Mouse (Mus musculus) megakaryocyte, embryonic 14.5 days (primary cell): ENCODE measurements at regions not wholly inside any gene's neighbourhood (a gene's known extent, or its start where the extent isn't known, plus 50 kb on each side); places are given as distances from the start of the nearest gene placed in this dataset.
"Not testable (repeated sequence)": the region's sequence is repeated elsewhere in the genome, so short reads cannot be mapped to it uniquely, and the experiment has no call there.

Source experiments
- H3K27me3 ChIP-seq: replicated peaks from 2 replicates; pipeline ENCODE3; 2012; ENCODE audit warnings: inconsistent platforms
- H3K36me3 ChIP-seq: replicated peaks from 2 replicates; pipeline ENCODE3; 2012; ENCODE audit warnings: low read length, inconsistent platforms, mixed read lengths
- H3K4me1 ChIP-seq: 2 replicates; pipeline ENCODE4 v1.6.1; 2012; ENCODE audit warnings: inconsistent platforms
- H3K4me3 ChIP-seq: replicated peaks from 2 replicates; pipeline ENCODE3; 2012; ENCODE audit warnings: moderate library complexity, mild to moderate bottlenecking, inconsistent platforms
- H3K9me3 ChIP-seq: 2 replicates; pipeline ENCODE4 v1.6.1; 2012; ENCODE audit warnings: inconsistent platforms
- FLI1 ChIP-seq: IDR thresholded peaks from 2 replicates; pipeline ENCODE4 v1.6.1; 2012; ENCODE audit warnings: low read length, inconsistent platforms, mixed read lengths
- GATA1 ChIP-seq: IDR thresholded peaks from 3 replicates; pipeline ENCODE4 v1.6.1; 2012; ENCODE audit warnings: mixed read lengths, low read length, inconsistent platforms, borderline replicate concordance

DNA sequence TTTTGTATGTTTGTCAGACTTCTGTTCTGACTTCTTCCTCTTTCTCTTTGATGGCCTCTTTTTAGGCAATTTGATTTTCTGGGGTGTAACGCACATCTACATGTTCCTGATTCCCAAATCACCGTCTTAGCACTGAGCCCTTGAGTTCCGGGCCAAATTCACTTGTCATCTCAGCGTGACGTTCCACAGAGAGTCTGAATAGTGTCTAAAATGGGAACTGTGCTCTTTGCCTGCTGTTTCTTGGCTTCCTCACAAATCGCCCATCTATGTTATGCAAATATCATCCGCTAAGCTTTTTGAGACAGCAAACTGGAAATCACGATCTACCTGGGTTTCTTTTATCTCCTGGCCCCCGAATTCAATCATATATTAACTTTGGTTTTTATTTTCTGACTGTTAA, 223.8 kb upstream of the Gm6793 start:
- no peaks in the 10 kb centered on the region for H3K27me3 ChIP-seq
- H3K4me1 ChIP-seq, result no peaks in the 10 kb centered on the region
- H3K9me3 ChIP-seq, result peaks cover 31% of the 10 kb centered on the region
- H3K4me3 ChIP-seq, result no peak overlapping the region
- TF ChIP-seq GATA1, result no peak
- no peak for TF ChIP-seq FLI1
- no peaks in the 10 kb centered on the region for H3K36me3 ChIP-seq

DNA sequence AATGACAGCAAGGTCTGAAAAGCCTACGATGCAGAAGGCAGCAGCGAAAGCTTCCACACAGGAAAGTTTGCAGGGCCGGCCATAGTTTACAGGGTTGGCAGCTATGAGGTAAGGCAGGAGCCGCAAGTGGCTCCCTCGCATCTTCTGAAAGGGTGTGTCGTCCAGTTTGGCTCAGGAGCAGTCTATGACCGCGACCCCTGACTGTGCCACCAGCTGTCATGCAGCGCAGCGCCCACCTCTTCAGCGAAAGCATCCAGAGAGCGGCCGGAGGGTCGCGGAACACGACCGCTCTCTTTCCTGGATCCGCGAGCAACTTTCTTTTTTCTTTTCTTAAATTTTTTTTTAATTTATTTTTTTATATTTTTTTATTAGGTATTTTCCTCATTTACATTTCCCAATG, 221.9 kb upstream of the Gm6793 start:
- not testable (repeated sequence) for H3K27me3 ChIP-seq, H3K36me3 ChIP-seq, H3K4me1 ChIP-seq, H3K4me3 ChIP-seq
- peaks cover 35% of the 10 kb centered on the region for H3K9me3 ChIP-seq

DNA sequence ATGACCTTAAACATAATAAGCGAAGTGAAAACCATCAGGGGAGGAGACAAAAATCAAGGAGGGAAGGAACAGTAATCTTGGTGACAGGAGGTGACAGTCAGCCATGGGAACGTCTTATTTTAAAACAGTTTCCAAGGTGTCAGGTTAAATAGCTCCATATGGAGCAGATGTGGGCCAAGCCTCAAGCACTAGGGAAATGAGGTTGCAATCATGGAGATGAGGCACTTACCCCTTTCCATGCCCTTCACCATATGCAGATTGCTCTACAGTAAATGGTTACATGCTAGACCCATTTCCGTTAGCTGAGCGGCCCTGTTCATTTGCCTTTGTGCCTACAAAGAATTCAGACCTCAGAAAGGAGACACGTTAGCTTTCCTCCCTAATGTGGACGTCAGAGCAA, 204.8 kb upstream of the Gm6793 start:
- TF ChIP-seq FLI1 (no peak), GATA1 (no peak)
- Histone ChIP-seq H3K9me3 (peaks cover 47% of the 10 kb centered on the region), H3K4me1 (no peaks in the 10 kb centered on the region), H3K27me3 (no peaks in the 10 kb centered on the region), H3K4me3 (no peak overlapping the region), H3K36me3 (no peaks in the 10 kb centered on the region)

DNA sequence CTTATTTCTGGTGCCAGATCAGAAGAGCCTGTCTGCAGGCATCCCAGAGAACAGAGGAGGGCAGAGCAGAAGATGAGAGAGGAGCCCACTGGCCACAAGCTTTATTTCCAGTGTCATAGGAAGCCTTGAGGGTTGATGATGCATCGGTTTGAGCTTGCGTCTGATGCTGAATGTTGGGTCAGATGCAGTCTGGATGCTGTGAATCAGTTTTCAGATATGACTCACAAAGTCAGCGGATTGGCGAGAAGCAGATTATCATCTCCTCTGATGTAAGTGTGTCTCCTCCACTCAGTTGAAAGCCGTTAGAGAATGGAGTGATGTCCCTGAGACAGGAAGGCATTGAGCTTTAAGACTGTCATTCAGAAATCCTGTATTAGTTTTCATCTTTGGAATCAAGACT, 197.3 kb upstream of the Gm6793 start:
- Histone ChIP-seq H3K9me3 (peaks cover 63% of the 10 kb centered on the region), H3K4me3 (no peak overlapping the region), H3K36me3 (no peaks in the 10 kb centered on the region), H3K4me1 (no peaks in the 10 kb centered on the region), H3K27me3 (no peaks in the 10 kb centered on the region)
- no peak for TF ChIP-seq FLI1
- no peak for TF ChIP-seq GATA1

DNA sequence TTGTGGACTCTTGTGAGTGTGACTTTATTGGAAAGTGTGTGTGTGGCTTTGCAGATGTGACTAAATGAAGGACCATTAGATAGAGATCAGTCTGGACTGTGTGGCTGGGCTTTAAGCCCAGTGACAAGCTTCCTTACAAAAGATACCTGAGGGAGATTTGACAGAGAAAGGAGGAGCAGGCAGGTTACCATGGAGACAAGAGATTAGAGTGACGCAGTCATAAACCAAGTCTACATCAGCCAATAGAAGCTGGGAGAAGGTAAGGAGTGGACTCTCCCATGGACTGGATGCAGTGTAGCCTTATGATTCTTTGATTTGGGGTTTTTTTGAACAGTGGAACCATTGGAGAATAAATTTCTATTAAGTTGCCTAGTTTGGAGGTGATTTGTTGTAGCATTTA, 181.6 kb upstream of the Gm6793 start:
- no peak overlapping the region for H3K4me3 ChIP-seq
- no peaks in the 10 kb centered on the region for H3K4me1 ChIP-seq
- H3K36me3 ChIP-seq, result no peaks in the 10 kb centered on the region
- no peaks in the 10 kb centered on the region for H3K27me3 ChIP-seq
- no peak for TF ChIP-seq GATA1
- no peak for TF ChIP-seq FLI1
- H3K9me3 ChIP-seq, result peaks cover 32% of the 10 kb centered on the region

DNA sequence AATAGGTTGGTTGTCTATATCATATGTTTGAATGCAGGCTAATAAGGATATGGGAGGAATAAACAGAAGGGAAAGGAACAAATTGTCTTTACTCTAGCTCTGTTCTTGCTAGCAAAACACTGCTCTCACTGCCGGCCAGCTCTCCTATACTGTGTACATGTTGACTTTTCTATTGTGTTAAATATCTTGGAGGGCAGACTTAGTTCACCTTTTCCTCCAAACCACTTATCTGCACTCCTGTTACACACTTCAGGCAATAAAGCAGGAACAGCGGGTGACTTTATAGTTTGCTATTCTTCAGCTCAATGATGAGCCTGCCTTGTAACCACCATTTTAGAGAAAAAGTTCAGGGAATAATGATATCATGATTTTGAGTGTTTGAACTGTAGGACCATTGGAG, 181.0 kb upstream of the Gm6793 start:
- no peaks in the 10 kb centered on the region for H3K4me1 ChIP-seq
- H3K4me3 ChIP-seq, result no peak overlapping the region
- TF ChIP-seq FLI1, result no peak
- H3K9me3 ChIP-seq, result peaks cover 32% of the 10 kb centered on the region
- H3K36me3 ChIP-seq, result no peaks in the 10 kb centered on the region
- no peaks in the 10 kb centered on the region for H3K27me3 ChIP-seq

DNA sequence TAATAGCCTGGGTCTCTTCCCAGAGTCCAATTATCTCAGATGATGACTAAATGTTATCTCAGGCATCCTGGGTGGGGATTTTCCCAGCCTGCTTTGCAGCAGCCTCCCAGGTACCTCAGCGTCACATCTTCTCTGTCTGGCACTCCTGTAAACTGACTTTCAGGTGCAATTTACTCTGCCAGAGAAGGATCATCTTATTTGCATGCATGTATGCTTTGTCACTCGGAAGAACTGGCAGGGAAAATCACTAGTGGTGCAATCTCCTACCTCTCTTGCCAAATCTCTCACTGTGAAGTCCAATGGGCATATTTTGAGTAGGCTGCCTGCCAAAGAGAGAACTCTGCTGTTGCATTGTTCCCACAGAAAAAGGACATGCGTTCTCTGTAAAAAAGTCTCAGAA, 177.0 kb upstream of the Gm6793 start:
- Histone ChIP-seq H3K9me3 (peaks cover 28% of the 10 kb centered on the region), H3K27me3 (no peaks in the 10 kb centered on the region), H3K4me1 (no peaks in the 10 kb centered on the region), H3K4me3 (no peak overlapping the region), H3K36me3 (no peaks in the 10 kb centered on the region)
- TF ChIP-seq GATA1 (no peak), FLI1 (no peak)

DNA sequence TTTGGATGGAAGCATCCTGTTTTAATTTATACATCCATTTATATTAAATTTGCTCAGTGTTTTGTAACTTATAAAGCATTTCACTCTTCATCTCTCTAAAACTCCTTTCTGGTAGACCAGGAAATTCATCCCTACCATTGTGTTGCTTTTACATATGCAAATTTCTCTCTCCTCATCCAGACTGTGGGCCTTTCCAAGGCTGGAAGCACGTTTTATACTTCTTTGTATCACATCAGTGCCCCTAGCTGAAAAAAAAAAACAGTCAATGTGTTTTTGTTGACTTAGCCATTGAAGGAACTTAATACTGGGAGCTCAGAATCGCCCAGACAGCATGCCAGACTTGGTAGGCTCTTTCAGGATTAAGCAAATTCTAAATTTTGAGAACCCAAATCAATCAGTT, 174.9 kb upstream of the Gm6793 start:
- no peak for TF ChIP-seq FLI1
- H3K9me3 ChIP-seq, result peaks cover 31% of the 10 kb centered on the region
- no peaks in the 10 kb centered on the region for H3K36me3 ChIP-seq
- H3K4me1 ChIP-seq, result no peaks in the 10 kb centered on the region
- no peak overlapping the region for H3K4me3 ChIP-seq
- H3K27me3 ChIP-seq, result no peaks in the 10 kb centered on the region

DNA sequence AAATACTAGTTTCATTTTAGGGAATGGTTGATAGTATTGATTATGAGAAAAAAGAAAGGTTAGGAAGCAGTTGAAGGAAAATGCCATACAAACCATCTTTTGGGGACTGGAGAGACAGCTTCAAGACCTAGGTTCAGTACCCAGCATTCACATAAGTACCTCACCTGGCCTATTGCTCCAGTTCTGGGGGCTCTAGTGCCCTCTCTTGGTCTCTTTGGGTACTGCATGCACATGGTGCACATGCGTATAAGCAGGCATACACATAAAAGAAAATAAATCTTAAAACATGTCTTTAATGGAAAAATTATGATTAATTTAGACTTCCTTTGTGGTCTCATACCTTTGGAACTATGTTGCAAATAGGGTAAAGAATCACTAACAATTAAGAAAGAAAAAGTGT, 155.3 kb upstream of the Gm6793 start:
- no peaks in the 10 kb centered on the region for H3K4me1 ChIP-seq
- TF ChIP-seq GATA1, result no peak
- no peak for TF ChIP-seq FLI1
- H3K9me3 ChIP-seq, result peaks cover 49% of the 10 kb centered on the region
- no peaks in the 10 kb centered on the region for H3K36me3 ChIP-seq
- no peaks in the 10 kb centered on the region for H3K27me3 ChIP-seq
- no peak overlapping the region for H3K4me3 ChIP-seq

DNA sequence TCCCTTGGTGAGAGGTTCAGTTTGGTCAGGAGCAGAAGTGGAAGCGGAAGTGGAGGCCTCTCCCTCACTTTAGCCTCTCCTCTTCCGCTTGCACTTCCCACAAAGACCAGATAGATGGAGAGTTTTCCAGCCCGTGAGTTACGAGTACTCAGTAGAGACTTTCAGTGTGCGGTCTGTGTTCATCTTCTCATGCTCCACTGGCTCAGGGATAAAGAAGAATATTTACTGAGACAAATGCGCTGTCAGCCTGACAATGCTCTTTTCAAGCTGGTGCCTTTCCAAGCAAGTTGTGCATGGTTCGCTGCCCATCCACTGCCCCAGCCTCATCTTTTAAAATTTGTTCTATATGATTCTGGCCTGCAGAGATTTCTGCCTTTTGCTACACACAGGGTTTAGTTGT, 141.8 kb upstream of the Gm6793 start:
- no peak for TF ChIP-seq GATA1
- TF ChIP-seq FLI1, result no peak
- Histone ChIP-seq H3K4me3 (no peak overlapping the region), H3K27me3 (no peaks in the 10 kb centered on the region), H3K9me3 (peaks cover 14% of the 10 kb centered on the region; the same call in 1 of the 2 replicates), H3K4me1 (no peaks in the 10 kb centered on the region), H3K36me3 (no peaks in the 10 kb centered on the region)

DNA sequence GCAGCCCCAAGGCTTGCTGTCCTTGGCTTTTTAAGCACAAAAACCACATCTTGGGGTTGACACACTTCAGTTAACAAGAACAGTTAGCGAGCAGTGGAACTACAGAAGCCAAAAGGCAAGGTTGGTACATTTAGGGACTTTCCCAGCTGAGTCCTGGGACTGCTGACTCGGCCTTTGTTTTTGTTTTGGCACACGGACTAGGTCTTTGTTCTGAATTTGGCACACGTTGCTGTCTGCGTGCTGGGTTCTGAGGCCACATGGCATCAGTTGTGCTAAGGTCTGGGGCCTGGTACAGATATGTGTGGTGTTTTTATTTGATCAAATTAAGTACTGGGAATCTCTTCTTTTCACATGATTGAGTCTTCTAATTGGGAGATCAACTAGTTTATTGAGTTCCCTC, 124.1 kb upstream of the Gm6793 start:
- no peaks in the 10 kb centered on the region for H3K36me3 ChIP-seq
- no peak overlapping the region for H3K4me3 ChIP-seq
- TF ChIP-seq FLI1, result no peak
- TF ChIP-seq GATA1, result no peak
- H3K4me1 ChIP-seq, result no peaks in the 10 kb centered on the region
- peaks cover 66% of the 10 kb centered on the region for H3K9me3 ChIP-seq
- H3K27me3 ChIP-seq, result no peaks in the 10 kb centered on the region
